Mouse (Mus musculus): ENCODE results near the gene Xrn2. TPM values are rescaled to one million over a fixed set of nuclear protein-coding genes. Genes with fewer than 3 reads are reported as not detected.
A peak's percentile ranks its signal among the peaks of the same experiment; 100 is the strongest.
"Not testable (repeated sequence)": the region's sequence is repeated elsewhere in the genome, so short reads cannot be mapped to it uniquely, and the experiment has no call there.

Gene Xrn2
- polyA plus RNA-seq, 1 experiment from 2014 or later, result 82.3 TPM

DNA sequence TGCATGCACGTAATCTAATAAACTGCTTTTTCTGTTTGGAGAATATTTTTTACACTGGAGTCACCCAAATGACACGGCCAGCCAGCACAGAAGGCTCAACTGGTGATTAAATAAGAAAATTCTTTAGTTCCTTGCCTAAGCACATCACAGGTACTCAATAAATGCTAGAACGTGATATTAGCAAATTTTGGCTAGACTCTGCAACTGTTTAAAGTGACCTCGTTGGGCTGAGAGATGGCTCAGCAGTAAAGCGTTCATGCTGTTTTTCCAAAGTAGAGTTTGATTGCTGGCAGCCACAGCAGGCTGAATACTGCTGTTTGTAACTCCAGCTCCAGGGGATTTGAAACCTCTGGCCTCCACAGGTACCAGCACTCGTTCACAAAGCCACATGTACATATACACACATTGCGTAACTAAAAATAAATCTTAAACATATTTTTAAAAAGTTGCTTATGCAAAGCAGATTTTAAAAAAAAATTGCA lies 614 bp upstream of the Xrn2 start:
- 32% methylated on average over 7 of the region's 7 CpGs for WGBS
- Histone ChIP-seq H3K27me3 (no peaks in the 10 kb centered on the region), H3K4me2 (peak overlapping the region; percentile 68), H3K4me3 (peak overlapping the region; percentile 84), H3K36me3 (peaks cover 9% of the 10 kb centered on the region; the same call in 1 of the 2 replicates), H3K9ac (peak overlapping the region; percentile 90), H3K27ac (peak overlapping the region; percentile 100), H3K9me3 (no peaks in the 10 kb centered on the region), H3K4me1 (peaks cover 14% of the 10 kb centered on the region)
- no peak for ATAC-seq (ENCODE audit: insufficient number of reproducible peaks, insufficient read depth, low FRiP score, low TSS enrichment, low read depth)

- Histone ChIP-seq H3K27me3 (no peaks in the 10 kb centered on the region), H3K4me2 (peak overlapping the region; percentile 68), H3K4me1 (peaks cover 14% of the 10 kb centered on the region), H3K9me3 (no peaks in the 10 kb centered on the region), H3K9ac (peak overlapping the region; percentile 90), H3K36me3 (peaks cover 9% of the 10 kb centered on the region; the same call in 1 of the 2 replicates), H3K4me3 (peak overlapping the region; percentile 84), H3K27ac (peak overlapping the region; percentile 100)
- peak; percentile 94 for ATAC-seq (ENCODE audit: insufficient number of reproducible peaks, insufficient read depth, low FRiP score, low TSS enrichment, low read depth)
- WGBS, result under 1% methylated on average over 57 of the region's 59 CpGs
Measured at GRCm38 (mm10) chr2:147013194-147013969, 586 bp downstream of the Xrn2 start.

- Histone ChIP-seq H3K36me3 (peaks cover 9% of the 10 kb centered on the region; the same call in 1 of the 2 replicates), H3K27ac (peak overlapping the region; percentile 100), H3K9ac (peak overlapping the region; percentile 90), H3K4me1 (peaks cover 14% of the 10 kb centered on the region), H3K4me2 (peak overlapping the region; percentile 68), H3K27me3 (no peaks in the 10 kb centered on the region), H3K4me3 (peak overlapping the region; percentile 84), H3K9me3 (no peaks in the 10 kb centered on the region)
- ATAC-seq (ENCODE audit: insufficient number of reproducible peaks, insufficient read depth, low FRiP score, low TSS enrichment, low read depth), result no peak
- 21% methylated on average over 15 of the region's 15 CpGs for WGBS
Measured at GRCm38 (mm10) chr2:147014101-147014886, 1.5 kb downstream of the Xrn2 start.

DNA sequence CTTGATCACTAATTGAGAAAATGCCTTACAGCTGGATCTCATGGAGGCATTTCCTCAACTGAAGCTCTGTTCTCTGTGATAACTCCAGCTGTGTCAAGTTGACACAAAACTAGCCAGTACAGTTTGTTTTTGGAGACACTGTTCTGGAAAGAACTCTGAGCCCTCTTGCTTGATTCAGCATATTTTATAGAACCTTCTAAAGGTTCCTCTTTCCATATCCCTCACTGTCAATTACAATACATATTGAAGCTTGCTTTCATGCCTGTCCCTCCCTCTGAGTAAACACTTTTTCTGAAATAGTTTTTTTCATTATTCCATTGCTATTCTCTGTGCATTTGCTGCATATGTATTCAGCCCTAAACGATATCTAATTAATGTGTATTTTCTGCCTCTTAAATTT lies 9.2 kb downstream of the Xrn2 start:
- not testable (repeated sequence) for H3K4me3 ChIP-seq; H3K9me3 ChIP-seq; ATAC-seq (ENCODE audit: insufficient number of reproducible peaks, insufficient read depth, low FRiP score, low TSS enrichment, low read depth); H3K9ac ChIP-seq; H3K4me1 ChIP-seq; H3K27me3 ChIP-seq; H3K4me2 ChIP-seq; H3K27ac ChIP-seq
- H3K36me3 ChIP-seq, result peaks cover 14% of the 10 kb centered on the region
- WGBS, result 93% methylated on average over 1 of the region's 1 CpGs

DNA sequence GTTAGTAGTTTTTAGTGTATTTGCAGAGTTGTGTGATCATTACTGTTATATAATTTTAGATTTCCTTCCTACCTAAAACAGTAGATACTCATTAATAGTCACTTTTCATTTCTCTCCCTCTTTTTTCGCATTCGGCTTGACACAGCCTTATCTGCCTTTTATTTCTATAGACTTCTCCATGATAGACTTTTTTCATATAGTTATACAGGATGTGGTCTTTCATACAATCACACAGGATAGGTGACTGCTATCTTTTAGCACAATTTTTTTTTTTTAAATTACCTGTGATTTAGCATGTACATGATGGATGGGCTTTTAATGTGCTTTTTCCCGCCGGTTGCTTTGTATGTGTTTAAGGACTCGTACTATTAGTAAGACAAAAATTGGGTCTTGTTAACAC lies 10.3 kb downstream of the Xrn2 start:
- Histone ChIP-seq H3K27ac (no peak overlapping the region), H3K4me1 (0 out of 2 replicates have a peak, but pooled peaks cover 4% of the 10 kb centered on the region), H3K27me3 (no peaks in the 10 kb centered on the region), H3K4me3 (no peak overlapping the region), H3K9ac (no peak overlapping the region), H3K36me3 (peaks cover 24% of the 10 kb centered on the region), H3K9me3 (no peaks in the 10 kb centered on the region), H3K4me2 (no peak overlapping the region)
- WGBS, result 96% methylated on average over 5 of the region's 5 CpGs
- ATAC-seq (ENCODE audit: insufficient number of reproducible peaks, insufficient read depth, low FRiP score, low TSS enrichment, low read depth), result no peak

DNA sequence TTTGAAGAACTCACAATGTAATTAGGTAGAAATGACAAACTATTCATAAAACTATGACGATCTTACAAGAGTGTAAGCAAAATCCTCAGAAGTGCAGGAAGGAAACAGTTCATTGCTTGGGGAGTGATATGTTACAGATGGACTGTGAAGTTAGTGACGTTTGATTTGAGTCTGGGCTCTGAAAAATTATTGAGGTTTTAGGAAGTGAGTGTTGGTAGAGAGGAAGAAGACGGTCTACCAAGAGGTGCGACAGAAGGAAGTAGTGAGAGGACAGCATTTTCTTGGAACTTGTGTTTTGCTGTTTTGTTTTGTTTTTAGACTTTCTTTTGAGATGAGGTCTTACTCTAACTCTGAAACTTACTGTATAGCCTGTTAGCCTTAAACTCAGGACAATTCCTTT lies 10.8 kb downstream of the Xrn2 start:
- H3K4me2 ChIP-seq, result no peak overlapping the region
- no peak overlapping the region for H3K4me3 ChIP-seq
- H3K27me3 ChIP-seq, result no peaks in the 10 kb centered on the region
- H3K4me1 ChIP-seq, result 0 out of 2 replicates have a peak, but pooled peaks cover 4% of the 10 kb centered on the region
- 86% methylated on average over 4 of the region's 4 CpGs for WGBS
- H3K36me3 ChIP-seq, result peaks cover 25% of the 10 kb centered on the region
- no peaks in the 10 kb centered on the region for H3K9me3 ChIP-seq
- H3K27ac ChIP-seq, result no peak overlapping the region
- ATAC-seq (ENCODE audit: insufficient number of reproducible peaks, insufficient read depth, low FRiP score, low TSS enrichment, low read depth), result no peak
- no peak overlapping the region for H3K9ac ChIP-seq

GRCm38 (mm10) chr2:147033065-147033464 lies 20.3 kb downstream of the Xrn2 start:
- no peak for ATAC-seq (ENCODE audit: insufficient number of reproducible peaks, insufficient read depth, low FRiP score, low TSS enrichment, low read depth)
- no peaks in the 10 kb centered on the region for H3K9me3 ChIP-seq
- H3K4me1 ChIP-seq, result no peaks in the 10 kb centered on the region
- no peaks in the 10 kb centered on the region for H3K27me3 ChIP-seq
- WGBS, result 62% methylated on average over 2 of the region's 2 CpGs
- H3K27ac ChIP-seq, result no peak overlapping the region
- H3K36me3 ChIP-seq, result peaks cover 51% of the 10 kb centered on the region
- H3K9ac ChIP-seq, result no peak overlapping the region
- no peak overlapping the region for H3K4me3 ChIP-seq
- no peak overlapping the region for H3K4me2 ChIP-seq

DNA sequence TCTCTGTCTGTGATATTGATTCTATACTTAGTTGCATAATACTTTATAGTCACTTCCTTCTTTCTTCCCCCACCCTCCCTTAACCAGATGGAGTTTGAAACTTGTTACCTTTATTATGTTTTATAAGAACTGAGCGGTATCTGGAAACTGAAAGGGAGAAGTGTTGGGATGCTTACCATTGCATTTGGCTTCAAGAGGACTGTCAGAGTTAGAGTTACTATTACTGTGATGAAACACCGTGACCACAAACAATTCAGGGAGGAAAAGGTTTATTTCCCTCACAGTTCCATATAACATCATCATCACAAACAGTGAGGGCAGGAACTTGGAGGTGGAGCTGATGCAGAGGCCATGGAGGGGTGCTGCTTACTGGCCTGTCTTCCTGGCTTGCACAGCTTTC lies 23.1 kb downstream of the Xrn2 start:
- H3K27ac ChIP-seq, result no peak overlapping the region
- no peak overlapping the region for H3K4me2 ChIP-seq
- no peaks in the 10 kb centered on the region for H3K27me3 ChIP-seq
- H3K4me1 ChIP-seq, result no peaks in the 10 kb centered on the region
- no peak overlapping the region for H3K9ac ChIP-seq
- H3K4me3 ChIP-seq, result no peak overlapping the region
- H3K9me3 ChIP-seq, result no peaks in the 10 kb centered on the region
- H3K36me3 ChIP-seq, result peaks cover 48% of the 10 kb centered on the region
- no peak for ATAC-seq (ENCODE audit: insufficient number of reproducible peaks, insufficient read depth, low FRiP score, low TSS enrichment, low read depth)
- 90% methylated on average over 2 of the region's 2 CpGs for WGBS

GRCm38 (mm10) chr2:147047051-147047450 lies 34.3 kb downstream of the Xrn2 start:
- H3K4me1 ChIP-seq, result no peaks in the 10 kb centered on the region
- H3K9me3 ChIP-seq, result no peaks in the 10 kb centered on the region
- no peak overlapping the region for H3K27ac ChIP-seq
- no peaks in the 10 kb centered on the region for H3K27me3 ChIP-seq
- peaks cover 48% of the 10 kb centered on the region for H3K36me3 ChIP-seq
- ATAC-seq (ENCODE audit: insufficient number of reproducible peaks, insufficient read depth, low FRiP score, low TSS enrichment, low read depth), result no peak
- no peak overlapping the region for H3K4me2 ChIP-seq
- H3K4me3 ChIP-seq, result no peak overlapping the region
- WGBS, result 77% methylated on average over 3 of the region's 3 CpGs
- H3K9ac ChIP-seq, result no peak overlapping the region

DNA sequence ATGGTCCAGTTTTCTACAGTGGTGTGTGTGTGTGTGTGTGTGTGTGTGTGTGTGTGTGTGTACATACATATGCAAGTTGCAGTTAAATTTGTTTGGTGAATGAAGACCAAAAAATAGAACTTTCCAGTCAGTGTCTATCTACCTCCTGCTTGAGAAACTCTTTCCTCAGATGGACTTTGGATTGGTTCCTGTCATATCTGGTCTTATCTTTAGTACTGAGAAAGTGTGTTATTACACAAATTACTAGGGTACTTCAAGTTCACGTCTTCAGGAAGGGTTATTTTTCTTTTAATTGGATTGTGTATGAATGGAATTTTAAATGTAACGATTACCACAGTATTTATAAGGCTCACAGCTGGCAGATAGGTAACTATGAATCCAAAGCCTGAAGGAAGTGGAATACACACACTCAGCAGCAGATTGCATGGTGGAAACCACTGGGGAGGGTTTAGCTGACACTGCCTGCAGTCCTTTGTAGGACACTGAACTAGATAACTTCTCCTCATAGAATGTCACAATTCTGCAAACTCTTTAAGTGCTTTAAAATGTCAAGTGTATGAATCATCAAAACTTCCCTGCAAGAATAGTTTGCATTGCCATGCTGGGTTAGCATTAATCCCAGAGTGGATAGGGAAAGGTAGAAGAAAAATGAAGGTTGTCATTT lies 40.6 kb downstream of the Xrn2 start:
- Histone ChIP-seq H3K4me1 (no peaks in the 10 kb centered on the region), H3K27me3 (no peaks in the 10 kb centered on the region), H3K4me3 (no peak overlapping the region), H3K36me3 (peaks cover 62% of the 10 kb centered on the region), H3K9me3 (no peaks in the 10 kb centered on the region), H3K27ac (no peak overlapping the region), H3K4me2 (no peak overlapping the region), H3K9ac (no peak overlapping the region)
- no peak for ATAC-seq (ENCODE audit: insufficient number of reproducible peaks, insufficient read depth, low FRiP score, low TSS enrichment, low read depth)
- 84% methylated on average over 2 of the region's 2 CpGs for WGBS

DNA sequence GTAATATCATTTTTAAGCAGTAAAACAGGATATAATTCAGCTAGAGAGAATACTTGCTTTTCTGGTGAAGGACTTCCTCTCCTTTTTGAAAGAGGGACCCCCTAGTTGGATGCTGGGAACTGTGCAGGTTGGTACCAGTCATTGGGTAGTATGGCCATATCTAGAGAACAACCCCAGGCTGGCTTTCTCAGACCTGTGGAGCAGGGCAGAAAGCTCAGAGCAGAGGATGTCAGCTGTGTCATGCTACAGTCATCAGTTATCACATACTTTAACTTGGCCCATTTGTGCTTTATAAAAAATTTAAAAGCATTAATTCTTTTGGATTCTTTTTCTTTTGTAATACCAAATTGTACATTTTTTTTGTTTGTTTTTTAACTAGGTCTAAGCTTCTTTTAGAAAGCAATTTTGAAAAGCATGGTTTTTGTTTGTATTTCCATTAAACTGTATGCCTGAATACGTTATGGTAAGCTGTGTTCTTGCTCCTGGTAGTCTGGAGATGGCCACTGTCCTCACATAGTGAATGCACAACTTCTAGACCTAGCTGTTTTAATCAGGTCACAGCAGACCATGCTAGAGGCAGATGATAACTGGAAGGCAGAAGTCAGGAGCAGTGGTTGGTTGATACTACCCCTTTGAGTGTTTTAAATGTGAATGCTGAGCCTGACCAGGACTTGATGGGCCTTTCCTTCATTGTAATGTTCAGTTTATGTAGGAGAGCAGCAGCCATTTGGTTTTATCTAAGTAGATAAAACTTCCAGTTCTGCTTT lies 54.9 kb downstream of the Xrn2 start:
- no peak overlapping the region for H3K4me3 ChIP-seq
- H3K9me3 ChIP-seq, result no peaks in the 10 kb centered on the region
- 91% methylated on average over 1 of the region's 1 CpGs for WGBS
- no peak overlapping the region for H3K9ac ChIP-seq
- peaks cover 27% of the 10 kb centered on the region for H3K36me3 ChIP-seq
- H3K27me3 ChIP-seq, result no peaks in the 10 kb centered on the region
- H3K27ac ChIP-seq, result no peak overlapping the region
- H3K4me1 ChIP-seq, result no peaks in the 10 kb centered on the region
- no peak overlapping the region for H3K4me2 ChIP-seq
- ATAC-seq (ENCODE audit: insufficient number of reproducible peaks, insufficient read depth, low FRiP score, low TSS enrichment, low read depth), result no peak

All from embryonic facial prominence, embryonic 13.5 days (tissue).